ENCODE assay signal across 8 mouse cellular contexts in the genomic region with DNA sequence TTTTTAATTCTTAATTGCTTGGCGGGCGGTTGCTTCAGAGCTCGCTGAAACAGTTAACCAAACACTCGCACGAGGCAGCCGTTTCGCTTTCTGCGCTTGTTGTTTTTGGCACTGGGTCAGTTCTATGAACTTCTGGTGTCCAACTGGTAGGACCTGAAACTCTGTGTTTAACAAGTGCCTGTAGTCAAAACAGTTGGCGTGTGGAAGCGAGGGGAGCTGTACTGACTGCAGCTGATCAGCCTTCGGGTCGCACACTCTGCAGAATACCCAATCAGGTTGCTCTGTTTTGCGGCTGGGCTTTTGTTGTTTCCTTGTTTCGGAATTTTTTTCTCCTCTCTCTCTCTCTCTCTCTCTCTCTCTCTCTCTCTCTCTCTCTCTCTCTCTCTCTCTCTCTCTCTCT.
DNase-seq lines count a peak whose midpoint lies in the region; ATAC-seq and TF ChIP-seq lines count a peak whose summit lies in the region.

No protein-coding gene starts in this region.

- H3K27ac ChIP-seq in left cerebral cortex, adult 2 months, result peak overlapping the region; percentile 24; the same call in 1 of the 2 replicates
- peak overlapping the region; percentile 22; the same call in 1 of the 2 replicates for H3K27ac ChIP-seq in intestine, embryonic 15.5 days
- H3K27ac ChIP-seq in limb, embryonic 14.5 days (replicated peaks; ENCODE audit: low read depth, low read length), result 0 out of 2 replicates have a peak overlapping the region, but pooled peaks have one; percentile 50
- no peak overlapping the region for H3K27ac ChIP-seq in midbrain, embryonic 14.5 days (replicated peaks; ENCODE audit: low read depth, low read length)
- H3K27ac ChIP-seq in stomach, embryonic 14.5 days (ENCODE audit: low read length), result no peak overlapping the region

- DNase-seq in left cerebral cortex, adult 2 months (ENCODE audit: extremely low spot score in 1 of 2, low spot score in 2 of 2), result peak in 1 of 2 experiments; percentile 26
- DNase-seq in left cerebral cortex, adult 11 months (ENCODE audit: low spot score), result no peak
- DNase-seq in embryo, embryonic 10.5 days (ENCODE audit: low spot score), result peak; percentile 76
- peak; percentile 82 for DNase-seq in gonadal fat pad, adult 2 months (ENCODE audit: low read depth)
- DNase-seq in limb, embryonic 14.5 days (ENCODE audit: low spot score), result peak; percentile 85
- DNase-seq in midbrain, embryonic 14.5 days, result peak; percentile 74

- peaks cover 13% of the 10 kb centered on the region; the same call in 1 of the 2 replicates for H3K4me1 ChIP-seq in intestine, embryonic 15.5 days (replicated peaks)
- H3K4me1 ChIP-seq in limb, embryonic 14.5 days (ENCODE audit: control insufficient read depth, insufficient read depth, low read length), result peaks cover 20% of the 10 kb centered on the region
- peaks cover 22% of the 10 kb centered on the region for H3K4me1 ChIP-seq in midbrain, embryonic 14.5 days (ENCODE audit: control insufficient read depth, insufficient read depth, low read length)
- 0 out of 2 replicates have a peak, but pooled peaks cover 10% of the 10 kb centered on the region for H3K4me1 ChIP-seq in stomach, embryonic 14.5 days (ENCODE audit: control insufficient read depth, insufficient read depth, low read length)

- H3K36me3 ChIP-seq in intestine, embryonic 15.5 days, result no peaks in the 10 kb centered on the region
- no peaks in the 10 kb centered on the region for H3K36me3 ChIP-seq in limb, embryonic 14.5 days (ENCODE audit: control insufficient read depth, insufficient read depth, low read length)
- H3K36me3 ChIP-seq in midbrain, embryonic 14.5 days (ENCODE audit: control insufficient read depth, insufficient read depth, low read length), result no peaks in the 10 kb centered on the region
- H3K36me3 ChIP-seq in stomach, embryonic 14.5 days (ENCODE audit: control insufficient read depth, insufficient read depth, low read length), result no peaks in the 10 kb centered on the region

- under 1% methylated on average over 14 of the region's 14 CpGs for WGBS in intestine, embryonic 15.5 days
- under 1% methylated on average over 14 of the region's 14 CpGs for WGBS in limb, embryonic 14.5 days
- under 1% methylated on average over 14 of the region's 14 CpGs for WGBS in midbrain, embryonic 14.5 days
- under 1% methylated on average over 14 of the region's 14 CpGs for WGBS in stomach, embryonic 14.5 days

- peak overlapping the region; percentile 89 for H3K4me2 ChIP-seq in intestine, embryonic 15.5 days (replicated peaks)
- H3K4me2 ChIP-seq in limb, embryonic 14.5 days (replicated peaks; ENCODE audit: low read depth, low read length, severe bottlenecking), result peak overlapping the region; percentile 83
- peak overlapping the region; percentile 81 for H3K4me2 ChIP-seq in midbrain, embryonic 14.5 days (ENCODE audit: low read length)
- H3K4me2 ChIP-seq in stomach, embryonic 14.5 days (replicated peaks; ENCODE audit: low read depth, low read length), result peak overlapping the region; percentile 96

- intact Hi-C loops in left cerebral cortex, adult 2 months (cut with DNase I), result no loop called here

- no peaks in the 10 kb centered on the region for H3K27me3 ChIP-seq in intestine, embryonic 15.5 days (replicated peaks)
- 0 out of 2 replicates have a peak, but pooled peaks cover 3% of the 10 kb centered on the region for H3K27me3 ChIP-seq in limb, embryonic 14.5 days (ENCODE audit: control insufficient read depth, insufficient read depth, low read length)
- H3K27me3 ChIP-seq in midbrain, embryonic 14.5 days (ENCODE audit: control insufficient read depth, insufficient read depth, low read length), result no peaks in the 10 kb centered on the region
- no peaks in the 10 kb centered on the region for H3K27me3 ChIP-seq in stomach, embryonic 14.5 days (ENCODE audit: control insufficient read depth, insufficient read depth, low read length)

- peak overlapping the region; percentile 54 for H3K4me3 ChIP-seq in left cerebral cortex, adult 2 months
- peak overlapping the region; percentile 50 for H3K4me3 ChIP-seq in intestine, embryonic 15.5 days (replicated peaks)
- H3K4me3 ChIP-seq in limb, embryonic 14.5 days (replicated peaks; ENCODE audit: low read length), result peak overlapping the region; percentile 48
- H3K4me3 ChIP-seq in midbrain, embryonic 14.5 days (replicated peaks; ENCODE audit: low read depth, low read length), result peak overlapping the region; percentile 34
- peak overlapping the region; percentile 43 for H3K4me3 ChIP-seq in stomach, embryonic 14.5 days (ENCODE audit: low read depth, low read length)

- no peak for TF ChIP-seq POLR2A in limb, embryonic 14.5 days (IDR thresholded peaks at IDR 0.05; ENCODE audit: borderline replicate concordance, extremely low read depth, insufficient read depth, insufficient read length)

- peak; percentile 84 for ATAC-seq in intestine, embryonic 15.5 days
- peak; percentile 91 for ATAC-seq in limb, embryonic 14.5 days (ENCODE audit: low FRiP score, low read depth)
- ATAC-seq in midbrain, embryonic 14.5 days (ENCODE audit: low FRiP score, low TSS enrichment), result peak; percentile 68
- ATAC-seq in stomach, embryonic 14.5 days (ENCODE audit: insufficient number of reproducible peaks, insufficient read depth, low FRiP score, low read depth), result peak; percentile 80

- no peaks in the 10 kb centered on the region for H3K9me3 ChIP-seq in intestine, embryonic 15.5 days
- no peaks in the 10 kb centered on the region for H3K9me3 ChIP-seq in limb, embryonic 14.5 days (ENCODE audit: control insufficient read depth, low read length)
- no peaks in the 10 kb centered on the region for H3K9me3 ChIP-seq in midbrain, embryonic 14.5 days (ENCODE audit: control insufficient read depth, low read length)
- H3K9me3 ChIP-seq in stomach, embryonic 14.5 days (ENCODE audit: control insufficient read depth, low read depth, low read length), result no peaks in the 10 kb centered on the region

- H3K9ac ChIP-seq in intestine, embryonic 15.5 days, result 0 out of 2 replicates have a peak overlapping the region, but pooled peaks have one; percentile 5
- H3K9ac ChIP-seq in limb, embryonic 14.5 days (ENCODE audit: low read depth, low read length, severe bottlenecking), result peak overlapping the region; percentile 52; the same call in 1 of the 2 replicates
- H3K9ac ChIP-seq in midbrain, embryonic 14.5 days (replicated peaks; ENCODE audit: low read length), result no peak overlapping the region; the same call in 1 of the 2 replicates
- H3K9ac ChIP-seq in stomach, embryonic 14.5 days (replicated peaks; ENCODE audit: low read depth, low read length), result no peak overlapping the region

- TF ChIP-seq CTCF in left cerebral cortex, adult 2 months (IDR thresholded peaks at IDR 0.05), result no peak

Comparison
In these comparisons a context has a peak if more than half of its experiments do, and no peak if none do; other contexts are left out.
1. H3K27ac ChIP-seq: peak in left cerebral cortex, adult 2 months (single experiment), intestine, embryonic 15.5 days (single experiment) and limb, embryonic 14.5 days (single experiment); none in midbrain, embryonic 14.5 days (single experiment) and stomach, embryonic 14.5 days (single experiment).
2. H3K9ac ChIP-seq: peak in intestine, embryonic 15.5 days (single experiment) and limb, embryonic 14.5 days (single experiment); none in midbrain, embryonic 14.5 days (single experiment) and stomach, embryonic 14.5 days (single experiment).
3. Peak in every context shown above with its lines, with median percentiles within 50 percentile points of each other: H3K4me3 ChIP-seq, ATAC-seq and H3K4me2 ChIP-seq.